Mouse (Mus musculus): ENCODE data around the gene Rabggta.

Gene Rabggta

DNA sequence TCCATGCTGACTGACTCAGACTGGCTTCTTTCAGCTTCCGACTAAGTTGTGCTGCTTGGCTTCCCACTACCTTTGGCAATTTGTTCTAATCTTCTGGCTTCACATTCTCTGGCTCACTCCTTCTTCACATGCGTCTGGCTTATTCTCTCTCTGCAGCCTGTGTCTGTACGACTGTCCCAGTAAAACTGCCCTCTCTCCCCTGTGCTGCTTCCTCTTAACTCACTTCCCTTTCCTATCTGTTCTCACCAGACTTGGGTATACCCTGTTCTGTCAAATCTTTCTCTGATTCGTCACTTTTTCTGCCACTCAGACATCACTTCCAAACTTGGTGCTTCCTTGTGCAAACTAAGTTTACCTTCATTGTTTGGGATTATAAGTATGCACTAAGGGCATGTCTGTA is 24.8 kb downstream of the Rabggta start:
- no peak for DNase-seq (ENCODE audit: low spot score in 2 of 2)

DNA sequence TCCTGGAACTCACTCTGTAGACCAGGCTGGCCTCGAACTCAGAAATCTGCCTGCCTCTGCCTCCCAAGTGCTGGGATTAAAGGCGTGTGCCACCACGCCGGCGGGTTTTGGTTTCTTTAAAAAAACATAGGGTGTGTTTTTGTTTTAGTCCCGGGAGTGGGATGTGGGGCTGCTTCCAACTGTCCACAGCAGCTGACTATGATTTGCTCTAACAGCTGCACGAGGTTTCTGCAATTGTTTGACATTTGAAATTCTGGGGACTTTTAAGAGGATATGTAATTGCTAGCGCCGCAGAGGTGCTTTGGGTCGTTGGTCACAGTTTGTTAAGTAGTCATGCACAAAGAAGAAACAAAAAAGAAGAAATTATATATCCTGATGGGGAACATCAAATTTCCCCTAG is 32.6 kb downstream of the Rabggta start:
- no peak for DNase-seq (ENCODE audit: low spot score in 2 of 2)

- DNase-seq (ENCODE audit: low spot score in 2 of 2), result no peak
Observed at GRCm38 (mm10) chr14:55682118-55682493, 40.0 kb downstream of the Rabggta start.

DNA sequence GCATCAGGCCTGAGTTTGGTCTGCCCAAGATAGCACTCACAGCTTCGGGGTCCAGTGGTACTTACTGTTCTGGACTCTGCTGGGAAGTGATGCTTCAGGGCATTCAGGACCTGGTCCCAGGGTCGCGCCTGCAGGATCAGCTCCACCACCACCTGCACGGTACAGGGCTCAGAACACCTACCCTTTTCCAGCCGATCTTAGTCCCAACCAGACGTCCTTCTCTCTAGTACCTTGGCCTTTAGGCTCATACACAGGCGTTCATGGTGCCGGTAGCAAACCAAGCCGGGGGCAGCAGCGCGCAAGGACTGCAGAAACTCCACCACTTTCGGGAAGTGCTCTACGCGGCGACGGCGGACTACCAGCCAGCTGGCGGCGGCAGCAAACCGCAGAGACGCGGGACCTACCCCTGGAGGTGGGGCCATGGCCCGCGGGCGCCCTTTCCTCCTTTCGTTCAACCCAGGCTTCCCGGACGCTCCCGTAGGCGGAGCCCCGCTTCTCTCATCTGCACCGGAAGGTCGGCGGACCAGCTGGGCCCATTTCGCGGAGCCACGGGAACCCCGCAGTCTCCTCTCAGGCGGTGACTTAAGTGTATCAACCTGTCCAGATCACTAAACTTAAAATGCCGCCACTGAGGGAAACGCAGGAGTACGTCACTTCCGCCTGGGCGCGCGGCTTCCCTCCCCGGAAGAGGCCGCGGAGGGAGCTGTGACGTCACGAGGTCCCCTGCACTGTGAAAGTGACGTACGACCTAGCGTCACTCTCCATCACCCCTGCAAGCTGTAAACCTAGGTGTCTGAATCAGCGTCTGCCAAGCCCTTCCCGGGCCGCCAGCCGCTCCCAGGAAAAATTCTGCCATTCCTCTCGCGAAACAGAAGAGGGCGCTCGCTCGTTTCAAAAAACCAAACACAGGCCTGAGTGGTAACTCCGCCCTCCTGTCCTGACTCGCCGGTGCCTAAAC is 40.6 kb downstream of the Rabggta start, which contains the start of gene Tinf2:
Tinf2 (minus strand) TSS at position 661 of the 958 bp plus-strand sequence.
- DNase-seq (ENCODE audit: low spot score in 2 of 2), result peak; percentile 94 to 98

DNA sequence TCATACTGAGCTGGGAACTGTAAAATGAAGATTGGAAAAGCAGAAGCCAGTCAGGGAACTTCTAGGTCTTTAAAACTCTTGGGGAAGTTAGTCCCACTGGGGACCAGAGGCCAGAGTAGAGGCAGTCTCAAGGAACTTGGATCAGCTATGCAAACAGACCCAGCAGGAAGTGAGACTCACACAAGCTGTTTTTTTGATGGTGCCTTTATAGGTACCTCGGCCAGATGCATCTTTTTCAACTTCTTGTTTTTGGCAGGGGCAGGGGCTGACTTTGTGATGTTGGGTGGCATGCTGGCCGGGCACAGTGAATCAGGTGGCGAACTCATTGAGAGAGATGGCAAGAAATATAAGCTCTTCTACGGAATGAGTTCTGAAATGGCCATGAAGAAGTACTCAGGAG is 44.4 kb downstream of the Rabggta start:
- DNase-seq (ENCODE audit: low spot score in 2 of 2), result no peak

DNA sequence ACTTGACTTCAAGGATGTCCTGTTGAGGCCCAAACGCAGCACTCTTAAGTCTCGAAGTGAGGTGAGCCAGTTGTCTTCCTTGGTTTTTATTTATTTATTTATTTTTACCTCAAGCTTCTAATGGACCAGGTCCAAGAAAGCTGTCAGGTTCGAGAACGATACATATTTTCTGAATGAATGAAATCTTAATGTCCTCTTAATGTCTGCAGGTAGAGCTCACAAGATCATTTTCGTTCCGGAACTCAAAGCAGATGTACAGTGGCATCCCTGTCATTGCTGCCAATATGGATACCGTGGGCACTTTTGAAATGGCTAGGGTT is 49.4 kb downstream of the Rabggta start:
- DNase-seq (ENCODE audit: low spot score in 2 of 2), result no peak

- peak; percentile 96 to 97 for DNase-seq (ENCODE audit: low spot score in 2 of 2)
Observed at GRCm38 (mm10) chr14:55671833-55672740, 50.0 kb downstream of the Rabggta start, which contains the start of the genes Gmpr2 and Nedd8. Gmpr2 (plus strand) TSS chr14:55671941. Nedd8 (minus strand) TSS chr14:55672124.

DNA sequence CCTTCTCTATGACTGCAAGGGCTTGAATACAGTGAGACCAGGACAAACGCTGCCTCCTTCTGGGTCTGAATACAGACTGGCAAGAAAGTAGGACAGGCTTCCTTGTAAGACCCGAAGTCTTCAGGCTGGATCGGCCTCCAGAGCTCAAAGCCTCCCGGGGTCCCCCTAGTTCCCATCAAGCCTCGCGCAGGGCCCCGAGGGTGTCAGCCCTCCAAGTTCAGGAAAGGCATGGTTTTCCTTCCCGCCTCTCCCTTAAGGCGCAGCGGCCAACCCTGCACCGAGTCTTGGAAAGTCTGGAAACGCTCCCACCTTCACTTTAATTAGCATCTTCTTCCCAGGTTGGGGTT is 50.6 kb downstream of the Rabggta start:
- DNase-seq (ENCODE audit: low spot score in 2 of 2), result no peak

Measured in frontal cortex, postnatal 36 days (tissue).